Mouse (Mus musculus) megakaryocyte, embryonic 14.5 days (primary cell): ENCODE measurements around the gene 1110012L19Rik.

Source experiments
- FLI1 ChIP-seq: IDR thresholded peaks from 2 replicates; pipeline ENCODE4 v1.6.1; 2012; ENCODE audit warnings: low read length, inconsistent platforms, mixed read lengths
- GATA1 ChIP-seq: IDR thresholded peaks from 3 replicates; pipeline ENCODE4 v1.6.1; 2012; ENCODE audit warnings: mixed read lengths, low read length, inconsistent platforms, borderline replicate concordance

DNA sequence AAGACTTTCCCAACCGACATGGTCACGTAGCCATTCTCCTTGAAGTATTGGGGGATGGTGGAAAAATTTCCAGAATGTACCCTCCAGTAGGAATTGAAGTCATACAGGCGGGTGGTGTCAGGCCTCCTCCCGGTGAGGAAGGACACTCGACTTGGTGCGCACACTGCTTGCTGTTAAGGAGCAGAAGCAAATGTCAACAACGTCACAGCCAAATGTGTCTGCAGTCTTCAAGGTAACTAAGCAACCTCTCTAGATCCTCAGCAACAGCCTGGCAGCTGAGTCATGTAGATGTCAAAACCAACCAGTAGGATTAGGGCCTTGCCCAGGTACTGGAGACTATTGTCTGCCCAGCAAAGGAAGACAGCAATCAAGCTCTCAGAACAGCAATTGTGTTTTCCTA lies 22.7 kb upstream of the 1110012L19Rik start:
- TF ChIP-seq GATA1 (no peak), FLI1 (no peak)
